Mouse (Mus musculus) erythroblast, embryonic 14.5 days (primary cell): ENCODE data around the gene Lsm10. TPM values are rescaled to one million over a fixed set of nuclear protein-coding genes. Genes with fewer than 3 reads are reported as not detected.

Experiments used
- H3K27me3 ChIP-seq: 2 replicates; pipeline ENCODE4 v1.6.1; 2012; ENCODE audit warnings: inconsistent platforms; ENCODE audit not compliant: control insufficient read depth
- H3K36me3 ChIP-seq: 2 replicates; pipeline ENCODE4 v1.6.1; 2012; ENCODE audit warnings: mild to moderate bottlenecking, inconsistent platforms; ENCODE audit not compliant: control insufficient read depth
- H3K4me1 ChIP-seq: 2 replicates; pipeline ENCODE4 v1.6.1; 2012; ENCODE audit warnings: inconsistent platforms; ENCODE audit not compliant: control insufficient read depth
- H3K4me3 ChIP-seq: replicated peaks from 2 replicates; pipeline ENCODE3; 2012; ENCODE audit warnings: moderate library complexity, mild to moderate bottlenecking, inconsistent platforms
- H3K9me3 ChIP-seq: 2 replicates; pipeline ENCODE4 v1.6.1; 2012; ENCODE audit warnings: low read length, inconsistent platforms, mixed read lengths; ENCODE audit not compliant: control insufficient read depth
- GATA1 ChIP-seq: IDR thresholded peaks from 2 replicates; pipeline ENCODE4 v1.6.1; 2012; ENCODE audit warnings: low read length, inconsistent platforms, mixed read lengths
- TAL1 ChIP-seq: IDR thresholded peaks from 3 replicates; pipeline ENCODE4 v1.6.1; 2012; ENCODE audit warnings: low read length, inconsistent platforms, mixed read lengths
- polyA plus RNA-seq: library from polyadenylated mRNA; stranded (reverse); fragments of >175 nt; gene quantifications from 2 replicates; pipeline ENCODE4 v1.2.3, GENCODE M21; 2012

Lsm10 gene
- polyA plus RNA-seq, 1 experiment = 0.84 TPM

GRCm38 (mm10) chr4:126131290-126132121, 35.1 kb downstream of the Lsm10 start:
- TF ChIP-seq TAL1 (no peak), GATA1 (no peak)
- no peak overlapping the region for H3K4me3 ChIP-seq
- no peaks in the 10 kb centered on the region for H3K4me1 ChIP-seq
- no peaks in the 10 kb centered on the region for H3K27me3 ChIP-seq
- H3K36me3 ChIP-seq = peaks cover 78% of the 10 kb centered on the region
- H3K9me3 ChIP-seq = no peaks in the 10 kb centered on the region

GRCm38 (mm10) chr4:126132636-126133264, 36.3 kb downstream of the Lsm10 start:
- H3K4me1 ChIP-seq = no peaks in the 10 kb centered on the region
- H3K4me3 ChIP-seq = no peak overlapping the region
- H3K27me3 ChIP-seq = no peaks in the 10 kb centered on the region
- H3K36me3 ChIP-seq = peaks cover 82% of the 10 kb centered on the region
- no peaks in the 10 kb centered on the region for H3K9me3 ChIP-seq
- TF ChIP-seq GATA1 (no peak), TAL1 (no peak)

- Histone ChIP-seq H3K4me1 (no peaks in the 10 kb centered on the region), H3K4me3 (no peak overlapping the region), H3K27me3 (no peaks in the 10 kb centered on the region), H3K36me3 (peaks cover 82% of the 10 kb centered on the region), H3K9me3 (no peaks in the 10 kb centered on the region)
- no peak for TF ChIP-seq TAL1
- no peak for TF ChIP-seq GATA1
These were observed 37.8 kb downstream of the Lsm10 start for GRCm38 (mm10) chr4:126134236-126134635.

GRCm38 (mm10) chr4:126134639-126135038, 38.2 kb downstream of the Lsm10 start:
- no peak for TF ChIP-seq TAL1
- TF ChIP-seq GATA1 = no peak
- Histone ChIP-seq H3K9me3 (no peaks in the 10 kb centered on the region), H3K27me3 (no peaks in the 10 kb centered on the region), H3K4me3 (no peak overlapping the region), H3K4me1 (no peaks in the 10 kb centered on the region), H3K36me3 (peaks cover 82% of the 10 kb centered on the region)

GRCm38 (mm10) chr4:126137773-126138172, 41.4 kb downstream of the Lsm10 start:
- Histone ChIP-seq H3K36me3 (peaks cover 66% of the 10 kb centered on the region), H3K4me1 (no peaks in the 10 kb centered on the region), H3K4me3 (no peak overlapping the region), H3K9me3 (no peaks in the 10 kb centered on the region), H3K27me3 (no peaks in the 10 kb centered on the region)
- TF ChIP-seq GATA1 (no peak), TAL1 (no peak)

GRCm38 (mm10) chr4:126141021-126141420, 44.6 kb downstream of the Lsm10 start:
- Histone ChIP-seq H3K27me3 (0 out of 2 replicates have a peak, but pooled peaks cover 1% of the 10 kb centered on the region), H3K4me1 (no peaks in the 10 kb centered on the region), H3K9me3 (no peaks in the 10 kb centered on the region), H3K36me3 (peaks cover 41% of the 10 kb centered on the region), H3K4me3 (no peak overlapping the region)
- TF ChIP-seq GATA1 (no peak), TAL1 (no peak)

- no peaks in the 10 kb centered on the region; the same call in 1 of the 2 replicates for H3K9me3 ChIP-seq
- no peak for TF ChIP-seq GATA1
- TF ChIP-seq TAL1 = no peak
- H3K27me3 ChIP-seq = peaks cover 45% of the 10 kb centered on the region
- no peak overlapping the region for H3K4me3 ChIP-seq
- H3K4me1 ChIP-seq = peaks cover 6% of the 10 kb centered on the region
- H3K36me3 ChIP-seq = no peaks in the 10 kb centered on the region
These were observed 49.0 kb downstream of the Lsm10 start for GRCm38 (mm10) chr4:126145396-126145795.

- no peak overlapping the region for H3K4me3 ChIP-seq
- TF ChIP-seq TAL1 (no peak), GATA1 (no peak)
- H3K36me3 ChIP-seq = no peaks in the 10 kb centered on the region
- H3K4me1 ChIP-seq = peaks cover 6% of the 10 kb centered on the region
- H3K27me3 ChIP-seq = peaks cover 58% of the 10 kb centered on the region
- no peaks in the 10 kb centered on the region; the same call in 1 of the 2 replicates for H3K9me3 ChIP-seq
These were observed 50.6 kb downstream of the Lsm10 start for GRCm38 (mm10) chr4:126146974-126147532.

- TF ChIP-seq TAL1 (no peak), GATA1 (no peak)
- peaks cover 59% of the 10 kb centered on the region for H3K27me3 ChIP-seq
These were observed 51.2 kb downstream of the Lsm10 start, which contains the start of gene Eva1b for GRCm38 (mm10) chr4:126147533-126148160. Gene Eva1b, plus strand, starts transcription at chr4:126147744.

More at GRCm38 (mm10) chr4:126147533-126148160, 51.2 kb downstream of the Lsm10 start, which contains the start of gene Eva1b:
- Histone ChIP-seq H3K4me1 (peaks cover 6% of the 10 kb centered on the region), H3K4me3 (peak within 1 kb of the TSS; percentile 54), H3K36me3 (no peaks in the 10 kb centered on the region), H3K9me3 (no peaks in the 10 kb centered on the region; the same call in 1 of the 2 replicates)

Other genes with a start within 250 kb of the Lsm10 start
- 0.04 and 0.11 TPM in 2 replicates for gene Csf3r, start 72.1 kb upstream of the Lsm10 start, polyA plus RNA-seq
- 12.6 and 15.9 TPM in 2 replicates for gene Mrps15, start 49.7 kb upstream of the Lsm10 start, polyA plus RNA-seq
- 0.02 TPM in 1 of 2 replicates, not detected in the other for gene Oscp1, start 38.1 kb upstream of the Lsm10 start, polyA plus RNA-seq
- gene Stk40, start 7.3 kb downstream of the Lsm10 start, polyA plus RNA-seq = 4.2 and 4.6 TPM in 2 replicates
- gene Eva1b, start 51.1 kb downstream of the Lsm10 start, polyA plus RNA-seq = 0.20 and 0.22 TPM in 2 replicates
- gene Sh3d21, start 66.9 kb downstream of the Lsm10 start, polyA plus RNA-seq = 0.03 and 0.05 TPM in 2 replicates
- gene Thrap3, start 106.1 kb downstream of the Lsm10 start, polyA plus RNA-seq = 12.8 and 15.5 TPM in 2 replicates
- 2.5 and 2.9 TPM in 2 replicates for gene Map7d1, start 159.7 kb downstream of the Lsm10 start, polyA plus RNA-seq
- 1.3 and 2.0 TPM in 2 replicates for gene Trappc3, start 165.7 kb downstream of the Lsm10 start, polyA plus RNA-seq
- gene Col8a2, start 190.2 kb downstream of the Lsm10 start, polyA plus RNA-seq = not detected in 2 replicates
- 2.0 and 2.1 TPM in 2 replicates for gene Adprhl2, start 225.1 kb downstream of the Lsm10 start, polyA plus RNA-seq
- not detected in 2 replicates for gene Tekt2, start 229.1 kb downstream of the Lsm10 start, polyA plus RNA-seq